Mouse (Mus musculus) spleen, postnatal 4 days (tissue): ENCODE data around the gene Nfkbil1.
"Not testable (repeated sequence)": the region's sequence is repeated elsewhere in the genome, so short reads cannot be mapped to it uniquely, and the experiment has no call there.

Experiments
- DNase-seq, 2 experiments: peaks; one replicate each; pipeline ENCODE4 v3.0.0; 2022; ENCODE audit warnings: low spot score in 2 of 2

The Nfkbil1 gene

GRCm38 (mm10) chr17:35236996-35237395 is 1.4 kb upstream of the Nfkbil1 start:
- DNase-seq, result no peak

- peak; percentile 99 to 100 for DNase-seq
These were observed 776 bp upstream of the Nfkbil1 start for GRCm38 (mm10) chr17:35236390-35236746.

- DNase-seq, result peak; percentile 54 to 78
These were observed 689 bp downstream of the Nfkbil1 start for GRCm38 (mm10) chr17:35234903-35235302.

GRCm38 (mm10) chr17:35234090-35234489 is 1.5 kb downstream of the Nfkbil1 start:
- DNase-seq, result not testable (repeated sequence)

GRCm38 (mm10) chr17:35233114-35233980 is 2.2 kb downstream of the Nfkbil1 start, which contains the start of gene Atp6v1g2:
TSS of gene Atp6v1g2 (plus strand) at chr17:35233660.
- DNase-seq, result no peak

GRCm38 (mm10) chr17:35232659-35233058 is 2.9 kb downstream of the Nfkbil1 start:
- no peak for DNase-seq

- DNase-seq, result peak; percentile 86 to 97
These were observed 3.5 kb downstream of the Nfkbil1 start for GRCm38 (mm10) chr17:35232043-35232442.

GRCm38 (mm10) chr17:35231022-35231421 is 4.6 kb downstream of the Nfkbil1 start:
- DNase-seq, result no peak

GRCm38 (mm10) chr17:35226561-35227046 is 9.0 kb downstream of the Nfkbil1 start:
- DNase-seq, result no peak

GRCm38 (mm10) chr17:35225456-35225855 is 10.1 kb downstream of the Nfkbil1 start:
- no peak for DNase-seq

GRCm38 (mm10) chr17:35224641-35225040 is 11.0 kb downstream of the Nfkbil1 start:
- no peak for DNase-seq

GRCm38 (mm10) chr17:35222299-35222698 is 13.3 kb downstream of the Nfkbil1 start:
- DNase-seq, result no peak

- DNase-seq, result no peak
These were observed 15.2 kb downstream of the Nfkbil1 start, which contains the start of gene Gm16181 for GRCm38 (mm10) chr17:35220156-35220952. TSS of gene Gm16181 (plus strand) at chr17:35220834.

- no peak for DNase-seq
These were observed 16.0 kb downstream of the Nfkbil1 start for GRCm38 (mm10) chr17:35219601-35220041.

GRCm38 (mm10) chr17:35218516-35219193 is 16.9 kb downstream of the Nfkbil1 start:
- DNase-seq, result peak; percentile 56 to 78

GRCm38 (mm10) chr17:35213071-35213470 is 22.5 kb downstream of the Nfkbil1 start:
- DNase-seq, result no peak

GRCm38 (mm10) chr17:35210593-35210992 is 25.0 kb downstream of the Nfkbil1 start:
- DNase-seq, result no peak

- peak in 1 of 2 experiments; percentile 50 for DNase-seq
These were observed 25.6 kb downstream of the Nfkbil1 start for GRCm38 (mm10) chr17:35209785-35210535.

- DNase-seq, result no peak
These were observed 30.2 kb downstream of the Nfkbil1 start for GRCm38 (mm10) chr17:35205380-35205769.

GRCm38 (mm10) chr17:35204494-35205379 is 30.9 kb downstream of the Nfkbil1 start, which contains the start of gene Lta:
TSS of gene Lta (minus strand) at chr17:35205351.
- DNase-seq, result peak; percentile 48 to 75
